Mouse (Mus musculus) gastrocnemius, adult 8-10 months (tissue): ENCODE measurements at regions not wholly inside any gene's neighbourhood (a gene's known extent, or its start where the extent isn't known, plus 50 kb on each side); places are given as distances from the start of the nearest gene placed in this dataset.

ENCODE experiments used
- DNase-seq, 2 experiments: peaks; one replicate each; pipeline ENCODE4 v3.0.0; 2022; ENCODE audit warnings: low spot score in 2 of 2

- DNase-seq = no peak
Measured at GRCm38 (mm10) chr6:82860485-82860884, 79.1 kb downstream of the Sema4f start.

GRCm38 (mm10) chr6:82856218-82856617 is 82.0 kb upstream of the Hk2 start:
- DNase-seq = no peak

- DNase-seq = no peak
Measured at GRCm38 (mm10) chr6:82855401-82855800, 81.1 kb upstream of the Hk2 start.

DNA sequence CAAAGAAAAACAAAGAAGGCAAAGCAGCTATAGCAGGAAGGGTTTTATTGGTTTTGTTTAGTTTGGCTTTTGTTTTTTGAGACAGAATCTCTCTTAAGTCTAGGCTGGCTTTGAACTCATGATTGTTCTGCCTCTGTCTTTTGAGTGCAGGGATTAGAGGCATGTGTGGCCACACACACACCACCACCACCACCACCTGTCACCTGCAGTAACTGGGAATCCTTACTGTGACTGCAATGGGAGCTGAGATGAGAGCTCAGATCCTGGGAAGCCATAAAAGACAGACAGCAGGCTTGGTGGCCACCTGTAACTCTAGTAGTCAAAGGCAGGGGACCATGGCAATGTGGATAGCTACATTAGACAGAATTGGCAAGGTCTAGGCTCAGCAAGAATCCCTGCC is 80.5 kb upstream of the Hk2 start:
- no peak for DNase-seq

DNA sequence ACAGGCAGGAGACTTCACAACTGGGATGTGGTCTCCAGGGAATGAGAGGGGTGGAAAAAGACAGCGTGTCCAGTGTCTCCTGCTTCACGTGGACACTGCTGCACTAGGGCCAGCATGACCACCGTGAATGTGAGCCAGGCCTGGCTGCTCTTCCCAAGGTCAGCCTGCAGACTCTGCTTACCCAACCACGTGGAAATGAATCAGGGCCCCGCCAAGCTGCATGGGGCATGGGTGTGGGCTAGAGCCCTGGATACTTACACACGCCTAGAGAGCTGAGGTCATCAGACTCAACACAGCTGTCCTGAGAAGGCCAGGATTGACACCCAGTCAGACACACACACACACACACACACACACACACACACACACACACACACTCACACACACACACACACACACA is 80.1 kb upstream of the Hk2 start:
- peak; percentile 76 to 86 for DNase-seq

DNA sequence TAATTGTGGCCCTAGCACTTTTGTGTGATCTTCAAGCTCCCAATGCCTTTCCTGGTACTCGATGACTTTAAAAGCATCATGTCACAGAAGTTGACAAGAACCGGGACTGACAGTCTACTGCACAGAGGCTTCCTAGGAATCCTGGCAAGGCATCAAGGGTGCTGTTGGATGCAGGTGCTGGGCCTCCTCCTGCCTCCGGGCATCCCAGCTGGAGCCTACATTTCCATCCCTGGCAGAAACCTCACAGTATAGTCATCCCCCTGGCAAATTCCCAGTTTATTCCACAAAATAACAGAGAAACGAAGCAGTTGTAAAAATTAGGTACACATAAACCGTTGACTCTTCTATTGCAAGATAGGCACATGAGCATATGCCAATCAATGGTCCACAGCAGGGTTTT is 78.8 kb upstream of the Hk2 start:
- no peak for DNase-seq

DNA sequence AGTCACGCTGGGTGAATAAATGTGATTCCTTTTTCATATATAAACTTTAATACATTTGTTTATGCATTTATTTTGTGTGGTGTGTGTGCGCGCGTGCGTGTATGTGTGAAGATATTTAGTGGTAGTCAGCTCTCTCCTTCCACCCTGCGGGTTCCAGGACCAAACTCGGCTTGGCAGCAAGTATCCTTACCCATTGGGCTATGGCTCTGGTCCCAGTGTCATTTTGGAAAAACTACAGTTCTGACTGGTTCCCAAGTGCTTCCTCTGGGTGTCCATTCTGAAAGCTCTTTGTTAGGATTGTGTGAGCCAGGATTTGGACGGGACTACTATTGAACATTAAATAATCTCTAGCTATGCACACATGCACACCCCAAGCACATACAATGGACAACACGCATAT is 76.3 kb upstream of the Hk2 start:
- no peak for DNase-seq

- no peak for DNase-seq
Measured at GRCm38 (mm10) chr6:82847598-82847997, 73.3 kb upstream of the Hk2 start.

DNA sequence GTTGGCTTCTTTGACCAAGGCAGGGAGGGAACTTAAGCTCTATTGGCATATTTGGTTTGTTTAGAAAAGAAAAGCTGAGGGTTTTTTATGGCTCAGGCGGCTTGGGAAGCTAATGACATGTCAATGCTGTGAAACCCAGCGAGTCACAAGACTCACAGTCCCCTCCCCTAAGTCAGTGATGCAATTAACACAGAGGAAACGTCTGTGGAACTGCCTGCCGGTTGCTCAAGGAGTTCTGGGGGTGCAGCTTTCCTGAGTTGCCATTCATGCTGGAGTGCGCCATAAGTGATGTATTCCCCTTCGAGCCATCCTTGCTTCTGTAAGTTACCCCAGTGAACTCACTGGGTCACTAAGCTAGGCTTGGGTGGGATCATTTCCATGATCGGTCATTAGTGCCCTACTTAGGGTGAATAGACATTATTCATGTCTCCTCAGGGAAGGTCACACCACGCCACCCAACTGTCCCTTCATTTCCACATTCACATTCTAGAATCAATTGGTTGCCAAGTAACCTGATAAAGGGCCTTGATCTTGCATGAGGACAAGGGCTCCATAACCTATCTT is 72.4 kb upstream of the Hk2 start:
- DNase-seq = no peak

- no peak for DNase-seq
Measured at GRCm38 (mm10) chr6:82844432-82844831, 70.2 kb upstream of the Hk2 start.

GRCm38 (mm10) chr6:82843881-82844280 is 69.6 kb upstream of the Hk2 start:
- DNase-seq = no peak

DNA sequence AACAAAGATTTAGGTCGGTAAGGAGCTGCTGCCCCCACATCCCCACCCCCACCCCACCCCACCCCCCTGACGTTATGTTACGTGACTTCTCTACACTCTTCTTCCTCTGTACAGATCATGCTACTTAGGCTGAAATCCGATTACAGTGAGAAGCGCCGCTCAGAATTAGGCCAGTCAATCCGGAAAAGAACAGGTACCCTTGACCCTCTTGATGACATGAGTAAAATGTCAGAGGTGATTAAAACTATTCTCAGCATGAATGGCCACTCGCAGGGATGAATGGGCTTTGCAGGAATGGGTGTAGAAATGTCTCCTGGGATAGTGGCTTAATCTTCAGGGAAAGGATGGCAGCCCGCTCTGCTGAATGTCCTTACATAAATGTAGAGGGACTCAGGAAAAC is 63.0 kb upstream of the Hk2 start:
- no peak for DNase-seq

DNA sequence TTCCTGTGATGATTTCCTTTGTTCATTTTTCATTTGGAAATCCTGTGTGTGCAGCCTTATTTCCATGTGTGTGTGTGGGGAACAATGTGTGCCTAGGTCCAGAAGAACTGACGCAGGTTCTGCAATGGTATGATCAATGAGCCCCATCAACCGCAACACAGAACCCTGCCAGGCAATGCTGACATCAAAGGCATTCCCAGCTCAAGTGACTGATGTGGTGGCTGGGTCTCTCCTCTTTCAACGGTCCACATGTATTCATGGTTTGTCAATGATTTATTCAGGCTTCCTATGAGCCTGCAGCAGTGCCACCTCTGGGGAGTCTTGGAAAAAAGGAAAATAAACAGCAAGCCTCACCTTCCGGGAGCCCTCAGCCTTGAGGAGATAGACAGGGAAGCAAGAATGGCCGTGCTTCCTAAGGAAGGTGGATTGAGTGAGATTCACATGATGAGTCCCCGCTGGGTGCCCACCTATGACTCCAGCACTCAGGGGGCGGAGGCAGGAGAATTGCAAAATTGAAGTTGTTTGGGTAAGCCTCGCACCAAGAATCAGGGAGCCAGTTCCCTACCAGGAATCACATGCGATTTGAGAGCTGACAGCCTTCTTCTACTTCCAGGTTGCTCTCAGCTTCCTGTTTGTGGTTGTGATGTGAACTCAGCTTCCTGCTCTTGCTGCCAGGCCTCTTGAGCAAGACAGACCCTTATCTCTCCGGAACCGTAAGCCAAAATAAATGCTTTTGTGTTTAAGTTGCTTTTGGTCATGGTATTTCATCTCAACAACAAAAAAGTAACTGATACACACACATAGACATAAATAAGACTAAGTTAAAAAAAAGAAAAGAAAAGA is 61.2 kb upstream of the Hk2 start:
- no peak for DNase-seq

DNA sequence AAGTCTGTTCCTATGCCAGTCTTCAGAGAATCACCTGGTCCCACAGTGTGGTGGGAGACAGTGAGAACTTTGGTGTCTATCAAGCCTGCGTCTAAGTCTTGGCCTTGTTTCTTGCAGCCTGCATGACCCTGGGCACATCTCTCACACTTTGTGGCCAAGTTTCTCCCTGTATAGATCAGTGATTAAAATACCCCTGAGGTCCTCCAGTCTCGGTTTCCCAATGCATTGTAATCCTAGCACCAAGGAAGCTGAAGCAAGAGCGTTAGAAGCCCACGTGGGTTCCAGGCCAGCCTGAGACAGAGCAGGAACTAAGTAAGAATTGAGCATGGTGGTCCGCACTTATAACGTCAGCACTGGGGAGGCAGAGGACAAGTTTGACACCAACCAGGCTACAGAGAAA is 59.6 kb upstream of the Hk2 start:
- DNase-seq = no peak

DNA sequence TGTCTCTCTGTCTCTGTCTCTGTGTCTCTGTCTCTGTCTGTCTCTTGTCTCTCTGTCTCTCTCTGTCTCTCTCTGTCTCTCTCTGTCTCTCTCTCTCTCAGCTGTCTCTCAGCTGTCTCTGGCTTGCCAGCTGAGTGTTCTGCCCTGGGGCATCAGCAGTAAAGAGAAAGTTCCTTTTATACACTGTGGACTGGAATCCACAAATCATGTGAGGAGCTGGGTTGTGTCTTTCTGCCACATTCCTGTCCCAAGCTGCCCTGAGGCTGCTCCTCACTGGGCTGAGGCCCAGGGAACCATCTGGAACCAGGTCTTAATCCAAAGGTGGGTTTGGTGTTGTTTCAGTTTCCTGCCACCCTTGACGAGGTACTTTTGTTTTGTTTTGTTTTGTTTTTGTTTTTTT is 57.0 kb upstream of the Hk2 start:
- no peak for DNase-seq

DNA sequence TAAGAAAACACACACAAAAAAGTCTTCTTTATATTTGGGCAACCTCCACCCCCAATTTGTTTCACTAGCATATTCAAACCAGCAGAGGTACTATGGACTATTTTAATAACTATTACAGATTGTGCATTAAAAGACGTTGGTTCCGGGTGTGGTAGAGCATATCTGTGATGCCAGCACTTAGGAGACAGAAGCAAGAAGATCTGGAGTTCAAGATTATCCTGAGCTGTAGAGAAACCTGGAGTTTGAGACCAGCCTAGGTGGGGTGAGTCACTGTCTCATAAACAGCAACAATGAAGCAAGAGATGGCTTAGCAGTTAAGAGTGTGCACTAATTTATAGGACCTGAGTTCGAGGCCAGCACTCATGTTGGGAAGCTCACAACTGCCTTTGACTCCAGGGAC is 50.4 kb upstream of the Hk2 start:
- DNase-seq = no peak

DNA sequence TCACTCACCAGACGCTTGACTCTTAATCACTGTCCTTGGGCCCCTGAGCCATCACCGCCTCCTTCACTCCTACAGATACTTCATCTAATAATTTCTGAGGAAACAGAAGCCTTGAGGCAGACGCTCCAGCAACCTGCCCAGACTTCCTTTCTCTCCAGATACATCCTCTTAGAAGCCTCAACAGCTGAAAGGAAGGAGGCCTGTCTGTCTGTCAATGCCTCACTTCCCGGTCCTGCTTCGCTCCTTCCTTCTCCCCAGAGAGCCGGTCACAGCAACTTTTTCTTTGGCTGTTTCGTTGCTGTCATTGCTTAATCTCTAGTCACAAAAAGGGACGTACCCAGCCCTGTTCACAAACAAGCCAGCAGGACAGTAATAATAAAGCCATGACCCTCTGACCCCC is 50.0 kb upstream of the Hk2 start:
- DNase-seq = no peak
